Mouse (Mus musculus) intestine, embryonic 15.5 days (tissue): ENCODE data around the gene Gm44511. TPM values are rescaled to one million over a fixed set of nuclear protein-coding genes. Genes with fewer than 3 reads are reported as not detected.
A peak's percentile ranks its signal among the peaks of the same experiment; 100 is the strongest.

Experiments used
- ATAC-seq: fragments of 200-750 bp; cut with Nextera tagmentation; 2 replicates; pipeline ENCODE4 v1.8.0; 2017; ENCODE audit warnings: moderate TSS enrichment, moderate library complexity
- H3K27ac ChIP-seq: fragments of 300-500 bp; sonication (generic); 2 replicates; pipeline ENCODE4 v1.5.1; 2015; ENCODE audit warnings: mild to moderate bottlenecking, inconsistent platforms
- H3K27me3 ChIP-seq: fragments of 300-500 bp; sonication (generic); replicated peaks from 2 replicates; pipeline ENCODE4 v1.6.1; 2015; ENCODE audit warnings: inconsistent platforms
- H3K36me3 ChIP-seq: fragments of 300-500 bp; sonication (generic); 2 replicates; pipeline ENCODE4 v1.6.1; 2015; ENCODE audit warnings: inconsistent platforms
- H3K4me1 ChIP-seq: fragments of 300-500 bp; sonication (generic); replicated peaks from 2 replicates; pipeline ENCODE4 v1.6.1; 2015; ENCODE audit warnings: inconsistent platforms
- H3K4me2 ChIP-seq: fragments of 300-500 bp; sonication (generic); replicated peaks from 2 replicates; pipeline ENCODE4 v1.6.1; 2015; ENCODE audit warnings: mild to moderate bottlenecking, inconsistent platforms
- H3K4me3 ChIP-seq: fragments of 300-500 bp; sonication (generic); replicated peaks from 2 replicates; pipeline ENCODE4 v1.5.1; 2015; ENCODE audit warnings: inconsistent platforms
- H3K9ac ChIP-seq: fragments of 300-500 bp; sonication (generic); 2 replicates; pipeline ENCODE4 v1.6.1; 2015; ENCODE audit warnings: inconsistent platforms
- H3K9me3 ChIP-seq: fragments of 300-500 bp; sonication (generic); 2 replicates; pipeline ENCODE4 v1.6.1; 2016; ENCODE audit warnings: inconsistent platforms
- WGBS: fragments of 180-500 bp; shearing (Covaris S2); methylation state at CpG from one replicate; pipeline ENCODE4 v1.1.7; 2015; 5-methylcytosine and 5-hydroxymethylcytosine counted together
- polyA plus RNA-seq: library from polyadenylated mRNA; unstranded; fragments of >200 nt; fragmentation: Nextera tagmentation; extraction: Ambion mirVana; gene quantifications from 2 replicates; pipeline ENCODE4 v1.2.1, GENCODE M21; 2015

Gm44511 gene
- polyA plus RNA-seq, 1 experiment from 2014 or later, result not detected

DNA sequence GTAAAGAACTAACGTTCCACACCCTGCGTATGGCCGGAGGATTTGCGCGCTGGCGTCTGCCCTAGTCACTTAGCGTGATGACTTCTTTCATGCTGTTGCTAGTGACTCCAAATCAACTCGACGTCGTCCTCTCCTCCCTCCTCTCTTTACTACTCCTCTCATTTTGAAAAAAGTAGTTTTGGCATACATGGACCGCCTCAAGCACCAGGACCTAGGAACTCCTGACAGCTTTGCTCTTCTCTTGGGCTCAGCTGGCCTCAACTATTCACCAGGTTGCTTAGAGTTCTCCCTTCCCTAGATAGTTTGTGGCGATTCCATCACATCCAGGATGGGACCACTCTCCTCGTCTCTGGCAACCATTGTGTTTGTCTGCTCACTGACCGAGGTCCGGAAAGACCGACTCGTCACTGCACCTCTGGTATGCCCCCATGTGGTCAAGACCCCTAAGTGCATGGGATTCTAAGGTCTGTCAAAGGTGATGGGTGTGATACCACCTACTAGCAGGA, 13.2 kb upstream of the Gm44511 start:
- Histone ChIP-seq H3K36me3 (no peaks in the 10 kb centered on the region), H3K4me1 (peaks cover 13% of the 10 kb centered on the region), H3K27me3 (no peaks in the 10 kb centered on the region), H3K4me3 (peak overlapping the region; percentile 61), H3K9ac (peak overlapping the region; percentile 38), H3K27ac (peak overlapping the region; percentile 91), H3K9me3 (no peaks in the 10 kb centered on the region), H3K4me2 (peak overlapping the region; percentile 63)
- under 1% methylated on average over 17 of the region's 17 CpGs for WGBS
- peak; percentile 34 for ATAC-seq

DNA sequence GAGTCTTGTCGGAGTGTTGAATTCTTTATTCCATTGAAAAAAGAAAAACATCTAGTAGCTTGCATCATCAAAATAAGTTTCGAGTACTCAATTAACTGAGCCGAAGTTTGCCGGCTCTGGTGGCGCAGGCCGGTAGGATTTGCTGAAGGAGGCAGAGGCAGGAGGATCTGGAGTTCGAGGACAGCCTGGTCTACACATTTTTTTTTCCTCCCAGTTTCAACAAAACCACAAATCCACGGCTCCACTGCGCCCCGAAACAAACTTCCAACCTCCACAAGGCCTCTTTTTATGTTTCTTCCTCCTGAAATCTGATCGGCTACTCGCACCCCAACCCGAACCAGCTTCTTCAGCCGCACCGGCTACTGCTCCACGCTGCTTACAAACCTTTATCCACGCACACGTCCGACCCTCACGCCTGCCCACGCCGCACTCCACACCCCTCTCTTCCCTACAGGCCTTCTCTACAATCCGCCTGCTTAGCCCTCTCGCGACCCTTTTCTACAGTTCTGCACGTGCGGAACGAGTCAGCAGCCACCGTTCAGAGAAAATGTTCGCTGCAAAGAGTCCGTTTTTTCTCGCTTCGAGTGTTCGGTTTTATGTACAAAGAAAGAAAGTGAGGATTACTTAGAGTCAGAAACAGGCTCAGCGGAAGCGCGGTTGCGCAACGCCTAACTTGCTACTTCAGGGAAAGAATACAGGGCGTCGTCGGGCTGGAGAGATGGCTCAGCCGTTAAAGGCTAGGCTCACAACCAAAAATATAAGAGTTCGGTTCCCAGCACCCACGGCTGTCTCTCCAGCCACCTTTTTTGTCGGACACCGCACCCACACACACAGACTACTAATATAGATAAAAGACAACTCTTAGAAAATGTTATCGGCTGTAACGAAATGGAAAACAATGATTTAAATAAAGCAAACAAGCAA, 12.5 kb upstream of the Gm44511 start:
- under 1% methylated on average over 49 of the region's 49 CpGs for WGBS
- peak; percentile 60 for ATAC-seq

DNA sequence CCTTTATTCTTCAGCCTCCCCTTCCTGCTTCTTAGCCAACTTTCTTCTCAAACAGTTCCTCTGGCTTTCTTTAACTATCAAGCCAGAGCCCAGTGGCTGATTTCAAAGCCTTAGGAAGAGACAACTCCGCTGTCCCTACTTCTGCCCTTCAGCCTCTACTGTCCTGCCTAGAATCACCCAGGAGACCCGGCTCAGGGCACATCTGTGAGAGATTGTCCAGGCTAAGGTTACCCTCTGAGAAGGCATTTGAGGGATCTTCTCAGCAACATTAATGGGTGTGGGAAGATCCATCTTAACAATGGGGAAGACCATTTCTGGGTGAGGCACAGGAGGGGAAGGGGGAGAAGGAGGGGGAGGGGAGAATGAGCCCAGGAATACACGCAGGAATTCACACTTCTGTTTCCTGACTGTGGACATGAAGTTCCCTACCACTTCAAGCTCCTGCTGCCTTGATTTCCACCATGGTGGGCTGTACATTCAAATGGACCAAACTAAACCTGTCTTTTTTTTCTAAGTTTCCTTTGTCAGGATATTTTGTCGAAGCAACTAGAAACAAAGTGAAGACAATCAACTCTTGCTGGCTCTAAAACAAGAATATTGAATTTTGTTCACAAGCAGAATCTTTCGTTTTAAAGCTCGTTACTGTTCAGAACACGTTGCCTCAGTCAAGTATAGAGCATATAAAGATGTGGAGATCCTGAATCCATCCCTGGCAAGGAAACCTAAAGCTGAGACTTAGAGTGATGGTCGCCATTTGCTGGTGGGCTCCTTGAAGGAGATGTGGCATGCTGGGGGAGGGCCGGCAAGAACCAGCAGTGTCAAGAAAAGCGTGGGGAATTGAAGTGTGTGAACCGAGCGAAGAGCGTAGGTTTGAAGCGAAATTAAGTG, 11.6 kb upstream of the Gm44511 start:
- Histone ChIP-seq H3K36me3 (no peaks in the 10 kb centered on the region), H3K27me3 (no peaks in the 10 kb centered on the region), H3K4me1 (peaks cover 9% of the 10 kb centered on the region; the same call in 1 of the 2 replicates), H3K27ac (peak overlapping the region; percentile 59), H3K4me2 (peak overlapping the region; percentile 62), H3K9me3 (no peaks in the 10 kb centered on the region), H3K9ac (peak overlapping the region; percentile 50), H3K4me3 (peak overlapping the region; percentile 61)
- 3% methylated on average over 14 of the region's 14 CpGs for WGBS
- no peak for ATAC-seq

More for the DNA sequence above, 12.5 kb upstream of the Gm44511 start:
- Histone ChIP-seq H3K9ac (peak overlapping the region; percentile 76), H3K27me3 (no peaks in the 10 kb centered on the region), H3K4me1 (peaks cover 9% of the 10 kb centered on the region; the same call in 1 of the 2 replicates), H3K36me3 (no peaks in the 10 kb centered on the region), H3K9me3 (no peaks in the 10 kb centered on the region), H3K27ac (peak overlapping the region; percentile 91), H3K4me2 (peak overlapping the region; percentile 63), H3K4me3 (peak overlapping the region; percentile 61)

DNA sequence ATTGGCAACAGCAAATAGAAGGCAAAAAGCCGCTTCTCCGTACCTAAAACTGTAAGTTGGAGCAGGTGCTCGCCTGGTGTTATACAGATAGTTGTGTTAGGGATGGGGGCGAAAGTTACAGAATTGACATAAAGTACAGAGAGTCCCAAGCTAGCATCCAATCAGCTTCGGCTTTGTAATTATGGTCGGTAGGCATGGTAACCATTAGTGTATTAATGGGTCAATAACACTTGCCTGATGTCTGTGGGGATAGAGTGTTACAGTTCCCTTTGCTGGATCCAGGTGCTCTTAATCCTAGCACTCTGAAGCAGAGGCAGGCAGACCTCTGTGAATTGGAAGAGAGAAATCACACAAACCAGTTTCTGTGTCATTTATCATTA, 10.8 kb upstream of the Gm44511 start:
- Histone ChIP-seq H3K36me3 (no peaks in the 10 kb centered on the region), H3K27ac (peak overlapping the region; percentile 59; the same call in 1 of the 2 replicates), H3K9me3 (no peaks in the 10 kb centered on the region), H3K4me3 (peak overlapping the region; percentile 61; the same call in 1 of the 2 replicates), H3K9ac (no peak overlapping the region), H3K4me1 (peaks cover 9% of the 10 kb centered on the region; the same call in 1 of the 2 replicates), H3K27me3 (no peaks in the 10 kb centered on the region), H3K4me2 (peak overlapping the region; percentile 62)
- ATAC-seq, result no peak
- WGBS, result 82% methylated on average over 6 of the region's 6 CpGs

DNA sequence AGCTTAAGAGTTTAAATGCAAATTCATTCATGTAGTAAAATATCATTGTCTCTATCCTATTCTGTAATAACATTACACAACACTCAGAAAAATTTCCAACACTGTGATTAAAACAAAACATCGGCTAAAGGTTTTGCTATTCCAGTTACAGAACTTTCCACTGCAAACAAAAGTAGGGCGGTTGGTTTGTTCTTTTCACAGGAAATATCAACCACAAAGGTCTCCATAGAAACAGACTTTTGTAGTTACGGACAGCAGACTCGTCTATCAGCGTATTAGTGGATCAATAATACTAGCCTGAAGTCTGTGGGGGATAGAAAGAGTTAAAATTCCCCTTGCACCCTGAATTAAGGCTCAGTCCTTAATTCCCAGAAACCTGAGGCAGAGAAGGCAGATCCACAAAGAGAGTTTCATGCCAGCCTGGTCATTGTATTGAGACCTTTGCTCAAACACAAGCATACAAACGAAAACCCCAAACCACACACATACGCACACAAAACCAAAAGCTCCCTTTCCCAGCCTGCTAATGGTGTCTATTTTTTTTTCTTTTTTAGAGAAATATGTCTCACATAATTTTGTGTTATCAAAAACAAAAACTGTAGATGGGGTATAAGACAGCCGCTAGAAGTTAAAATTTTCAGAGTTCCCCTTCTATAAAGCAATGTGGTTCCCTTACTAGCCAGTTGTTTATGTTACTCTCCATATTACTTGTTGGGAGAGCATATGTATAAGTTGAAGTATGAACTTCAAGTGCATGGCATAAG, 10.3 kb upstream of the Gm44511 start:
- WGBS, result 80% methylated on average over 8 of the region's 8 CpGs
- Histone ChIP-seq H3K9ac (no peak overlapping the region), H3K4me3 (no peak overlapping the region), H3K4me1 (peaks cover 4% of the 10 kb centered on the region; the same call in 1 of the 2 replicates), H3K27me3 (no peaks in the 10 kb centered on the region), H3K36me3 (no peaks in the 10 kb centered on the region), H3K27ac (no peak overlapping the region), H3K9me3 (no peaks in the 10 kb centered on the region), H3K4me2 (no peak overlapping the region)
- no peak for ATAC-seq

DNA sequence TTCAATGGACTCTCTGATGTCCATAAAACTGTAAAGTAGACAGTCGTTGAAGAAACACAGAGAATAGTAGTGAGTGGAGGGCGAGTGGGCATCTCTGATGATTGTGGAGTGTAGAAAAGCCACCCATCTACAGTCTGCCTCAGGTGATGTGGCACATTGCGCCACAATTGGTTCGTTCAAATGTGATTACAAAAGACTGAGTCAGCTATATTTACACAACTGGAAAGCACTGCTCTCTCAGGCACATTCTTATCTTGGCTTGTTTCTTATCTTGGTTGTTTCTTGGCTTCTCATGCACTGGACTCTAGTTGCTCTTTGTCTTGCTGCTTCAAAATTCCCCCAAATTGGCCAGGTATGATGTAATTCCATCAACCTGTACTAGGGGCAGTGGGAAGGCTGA, 9.5 kb upstream of the Gm44511 start:
- Histone ChIP-seq H3K9me3 (no peaks in the 10 kb centered on the region), H3K27me3 (no peaks in the 10 kb centered on the region), H3K4me1 (peaks cover 4% of the 10 kb centered on the region; the same call in 1 of the 2 replicates), H3K4me2 (no peak overlapping the region), H3K27ac (no peak overlapping the region), H3K4me3 (no peak overlapping the region), H3K36me3 (no peaks in the 10 kb centered on the region), H3K9ac (no peak overlapping the region)
- WGBS, result 66% methylated on average over 4 of the region's 4 CpGs
- ATAC-seq, result peak; percentile 36

DNA sequence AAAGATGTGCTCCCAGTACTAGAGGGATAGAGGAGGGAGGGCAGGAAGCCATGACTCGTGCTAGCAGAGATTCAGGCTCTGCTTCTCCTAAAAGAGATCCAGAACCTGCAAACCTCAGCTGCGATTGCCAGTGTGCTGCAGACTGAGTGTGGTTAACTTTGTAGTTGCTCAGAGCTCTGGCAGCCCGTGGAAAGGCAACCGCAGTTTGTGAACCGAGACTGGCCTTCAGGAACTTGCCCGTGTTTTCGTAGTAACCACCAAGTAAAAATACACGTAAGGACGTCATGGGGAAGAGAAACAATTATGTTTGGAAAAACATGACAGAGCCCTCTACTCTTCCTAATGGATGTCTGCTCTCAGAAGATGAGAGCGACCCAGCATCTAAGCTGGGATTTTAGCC, 6.9 kb upstream of the Gm44511 start:
- Histone ChIP-seq H3K4me3 (no peak overlapping the region), H3K9me3 (no peaks in the 10 kb centered on the region), H3K27me3 (no peaks in the 10 kb centered on the region), H3K4me1 (no peaks in the 10 kb centered on the region; the same call in 1 of the 2 replicates), H3K36me3 (no peaks in the 10 kb centered on the region), H3K27ac (no peak overlapping the region), H3K4me2 (no peak overlapping the region), H3K9ac (no peak overlapping the region)
- WGBS, result 78% methylated on average over 10 of the region's 10 CpGs
- ATAC-seq, result no peak

DNA sequence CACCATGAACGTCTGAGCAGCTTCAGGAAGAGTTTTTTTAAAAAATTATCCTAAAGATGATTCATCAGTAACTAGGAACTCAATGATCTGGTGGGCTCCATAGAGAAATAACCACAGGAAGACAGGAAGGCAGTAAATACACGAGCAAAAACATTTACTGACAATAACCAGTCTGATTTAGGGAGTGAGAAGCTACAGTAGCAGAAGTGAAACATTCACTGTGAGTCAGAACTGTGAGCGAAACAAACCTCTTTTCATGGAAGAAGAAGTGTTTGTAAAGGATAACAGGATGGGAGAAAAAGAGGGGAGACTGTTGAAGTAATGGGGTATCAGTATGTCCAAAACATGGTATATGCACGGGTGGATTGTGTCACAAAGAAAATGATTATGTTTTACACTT, 3.7 kb upstream of the Gm44511 start:
- no peaks in the 10 kb centered on the region for H3K27me3 ChIP-seq
- WGBS, result 53% methylated on average over 4 of the region's 4 CpGs

DNA sequence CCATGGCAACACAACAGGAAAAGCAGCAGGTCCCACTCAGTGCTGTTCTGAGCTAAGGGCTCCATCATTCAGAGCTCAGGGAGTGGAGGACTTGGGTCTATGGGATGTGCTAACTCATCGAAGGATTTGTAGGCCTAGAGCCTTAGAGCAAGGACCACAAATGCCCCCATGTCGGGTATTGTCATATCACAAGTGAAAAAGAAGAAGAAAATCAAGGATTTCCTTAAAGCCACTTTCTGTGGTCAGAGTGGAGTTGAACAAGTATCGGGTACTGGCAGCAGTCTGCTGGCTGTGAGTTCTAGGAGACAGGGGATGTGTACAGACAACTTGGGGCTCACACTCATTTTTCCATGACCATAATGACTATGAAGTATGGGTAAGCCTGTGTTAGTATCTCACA, 666 bp upstream of the Gm44511 start:
- Histone ChIP-seq H3K27me3 (no peaks in the 10 kb centered on the region), H3K4me3 (no peak overlapping the region), H3K4me1 (no peaks in the 10 kb centered on the region), H3K4me2 (no peak overlapping the region), H3K9me3 (no peaks in the 10 kb centered on the region), H3K27ac (no peak overlapping the region), H3K9ac (no peak overlapping the region), H3K36me3 (no peaks in the 10 kb centered on the region)
- WGBS, result 87% methylated on average over 3 of the region's 3 CpGs
- ATAC-seq, result no peak

More for the DNA sequence above, 3.7 kb upstream of the Gm44511 start:
- no peaks in the 10 kb centered on the region for H3K36me3 ChIP-seq
- no peak overlapping the region for H3K4me3 ChIP-seq
- no peak overlapping the region for H3K9ac ChIP-seq
- ATAC-seq, result no peak
- H3K4me2 ChIP-seq, result no peak overlapping the region
- H3K4me1 ChIP-seq, result no peaks in the 10 kb centered on the region
- H3K9me3 ChIP-seq, result no peaks in the 10 kb centered on the region
- no peak overlapping the region for H3K27ac ChIP-seq

DNA sequence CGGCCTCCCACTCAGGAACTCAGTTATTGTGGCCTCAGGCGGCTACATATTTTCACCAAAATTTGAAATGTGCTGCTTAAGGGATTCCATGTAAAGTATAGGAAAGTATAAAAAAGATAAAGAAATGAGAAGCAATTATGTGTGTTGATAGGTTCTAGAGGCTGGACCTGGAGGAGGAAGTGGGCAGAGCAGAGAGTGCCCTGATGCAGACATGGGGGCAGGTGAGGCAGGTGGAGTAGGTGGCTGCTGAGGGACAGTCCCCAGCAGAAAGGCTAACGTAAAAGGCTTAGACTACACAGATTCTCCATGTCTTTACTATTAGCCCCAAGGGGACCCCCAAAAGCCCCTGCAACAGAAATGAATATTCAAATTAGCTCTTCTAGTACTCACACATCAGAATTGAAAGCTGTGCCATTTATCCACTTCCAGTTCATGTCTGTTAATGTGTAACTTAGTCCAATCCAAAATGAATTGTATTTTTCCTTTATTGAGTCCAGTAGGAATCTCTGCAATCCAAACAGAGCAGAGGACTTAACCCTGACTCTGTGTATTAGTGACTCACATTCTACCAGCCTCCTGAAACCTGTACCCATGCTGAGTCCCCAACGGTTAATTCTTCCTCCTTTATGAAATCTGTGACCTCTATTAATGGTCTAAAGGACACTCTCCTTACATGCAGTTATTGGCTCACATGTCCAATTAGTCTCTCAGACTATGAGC, 7.9 kb downstream of the Gm44511 start:
- Histone ChIP-seq H3K9me3 (no peaks in the 10 kb centered on the region), H3K36me3 (no peaks in the 10 kb centered on the region), H3K4me2 (no peak overlapping the region), H3K27ac (no peak overlapping the region; the same call in 1 of the 2 replicates), H3K4me1 (no peaks in the 10 kb centered on the region), H3K27me3 (no peaks in the 10 kb centered on the region), H3K9ac (no peak overlapping the region), H3K4me3 (no peak overlapping the region)
- WGBS, result 78% methylated on average over 4 of the region's 4 CpGs
- peak; percentile 77 for ATAC-seq

DNA sequence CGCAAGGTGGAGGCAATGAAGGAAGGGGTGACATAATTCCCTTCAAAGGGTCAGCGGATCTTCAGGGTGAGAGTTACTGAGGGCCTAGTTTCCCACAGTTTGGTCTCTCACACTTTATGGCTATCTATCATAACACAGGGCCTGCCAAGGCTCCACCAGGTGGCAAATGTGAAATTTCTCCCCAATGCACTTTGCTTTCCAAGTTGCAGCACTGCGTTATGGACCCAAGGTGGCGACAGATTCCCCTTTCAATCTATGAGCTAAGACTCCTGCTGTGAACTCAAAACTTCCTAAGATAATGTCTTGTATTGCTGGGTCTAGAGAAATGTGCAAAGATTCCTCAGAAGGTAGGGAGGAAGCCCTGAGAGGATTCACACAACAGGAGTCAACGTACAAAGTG, 17.6 kb downstream of the Gm44511 start:
- Histone ChIP-seq H3K9ac (no peak overlapping the region), H3K9me3 (no peaks in the 10 kb centered on the region), H3K27ac (no peak overlapping the region), H3K27me3 (no peaks in the 10 kb centered on the region), H3K4me1 (no peaks in the 10 kb centered on the region), H3K36me3 (no peaks in the 10 kb centered on the region), H3K4me2 (no peak overlapping the region), H3K4me3 (no peak overlapping the region)
- WGBS, result 91% methylated on average over 5 of the region's 5 CpGs
- ATAC-seq, result no peak
